Mouse (Mus musculus) kidney, adult 2 months (tissue): ENCODE measurements around the gene Ly6g6e.

Experiments
- CTCF ChIP-seq: fragments of 200-500 bp; conservative IDR thresholded peaks from 2 replicates; pipeline ENCODE4 v1.5.1; 2011; ENCODE audit warnings: low read depth, mild to moderate bottlenecking, control low read depth, low read length, moderate library complexity, mixed read lengths; ENCODE audit not compliant: insufficient read depth, insufficient read length
- POLR2A ChIP-seq: fragments of 200-500 bp; IDR thresholded peaks from one replicate; pipeline ENCODE4 v1.6.1; 2011; ENCODE audit warnings: low read depth, low read length, control low read depth

- TF ChIP-seq POLR2A (no peak), CTCF (no peak)
These were observed 23.6 kb downstream of the Ly6g6e start for GRCm38 (mm10) chr17:35100196-35100765.
